In the genomic region with DNA sequence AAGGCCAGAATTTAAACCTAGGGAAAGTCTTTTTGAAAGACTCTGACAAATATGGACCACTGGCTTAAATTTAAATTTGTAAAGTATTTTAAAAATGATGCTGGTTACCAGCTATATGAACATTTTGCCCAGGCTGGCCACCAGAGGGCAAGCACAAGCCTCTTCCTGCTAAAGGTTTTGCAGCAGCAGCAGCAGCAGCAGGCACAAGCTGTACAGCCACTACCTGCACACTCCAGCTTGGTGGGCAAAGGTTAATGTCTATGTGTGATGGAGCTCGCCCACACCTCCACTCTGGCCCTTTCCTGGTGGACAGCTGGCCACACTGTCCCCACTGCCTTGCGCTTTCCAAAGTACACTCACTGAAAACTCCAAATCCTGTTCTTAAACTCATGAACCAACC, we compare ENCODE assay signal across 9 mouse cellular contexts. TPM values are rescaled to one million over a fixed set of nuclear protein-coding genes. Genes with fewer than 3 reads are reported as not detected.
A peak's percentile ranks its signal among the peaks of the same experiment; 100 is the strongest.
DNase-seq lines count a peak whose midpoint lies in the region; ATAC-seq lines count a peak whose summit lies in the region.
"Had no signal": no experiment of that assay in that cellular context is flagged by ENCODE, and none has a peak within 500 bp of the region (broad histone marks: within the 10 kb centered on the region; RNA-seq: fewer than 3 reads in every experiment).

No protein-coding gene starts in this region.

- DNase-seq in embryo, embryonic 10 days (ENCODE audit: low spot score): peak; percentile 66
- DNase-seq in embryo, embryonic 9.5 days (ENCODE audit: extremely low spot score): no peak
- DNase-seq in kidney, postnatal 14 days: peak; percentile 46
- no peak for DNase-seq in midbrain, embryonic 11.5 days (ENCODE audit: low spot score, missing footprints)
- no peak for DNase-seq in gastrocnemius, adult 18-20 months (ENCODE audit: low spot score)
- DNase-seq in cerebellum, adult 11-12 months: no peak

- peaks cover 10% of the 10 kb centered on the region for H3K36me3 ChIP-seq in midbrain, embryonic 11.5 days (ENCODE audit: control insufficient read depth, insufficient read depth, low read length)

- H3K4me3 ChIP-seq in midbrain, embryonic 11.5 days (ENCODE audit: low read depth, low read length): no peak overlapping the region
- H3K4me3 ChIP-seq: lung, embryonic 15.5 days had no signal

- no peak overlapping the region for H3K9ac ChIP-seq in midbrain, embryonic 11.5 days (ENCODE audit: low read length)
- H3K9ac ChIP-seq: lung, embryonic 15.5 days had no signal

- H3K9me3 ChIP-seq in midbrain, embryonic 11.5 days (ENCODE audit: control insufficient read depth, low read length): no peaks in the 10 kb centered on the region
- H3K9me3 ChIP-seq: lung, embryonic 15.5 days had no signal

- no peak overlapping the region for H3K27ac ChIP-seq in midbrain, embryonic 11.5 days (ENCODE audit: low read depth, low read length)
- H3K27ac ChIP-seq: lung, embryonic 15.5 days had no signal

- H3K27me3 ChIP-seq in midbrain, embryonic 11.5 days (ENCODE audit: control insufficient read depth, insufficient read depth, low read length): no peaks in the 10 kb centered on the region
- H3K27me3 ChIP-seq: lung, embryonic 15.5 days had no signal

- H3K4me1 ChIP-seq in midbrain, embryonic 11.5 days (ENCODE audit: control insufficient read depth, insufficient read depth, low read length): no peaks in the 10 kb centered on the region
- H3K4me1 ChIP-seq: lung, embryonic 15.5 days had no signal

- no peak overlapping the region for H3K4me2 ChIP-seq in midbrain, embryonic 11.5 days
- H3K4me2 ChIP-seq: lung, embryonic 15.5 days had no signal

- peak; percentile 81 for ATAC-seq in CD4-positive, CD25-positive, alpha-beta regulatory T cell, adult 4 months
- ATAC-seq in erythroblast, adult 5-6 weeks (replicated peaks; ENCODE audit: low FRiP score, poor library complexity, severe bottlenecking): 0 out of 2 replicates have a peak, but pooled peaks have one; percentile 48
- peak; percentile 60; the same call in 1 of the 2 replicates for ATAC-seq in midbrain, embryonic 11.5 days (ENCODE audit: low FRiP score)

- WGBS in midbrain, embryonic 11.5 days: 85% methylated on average over 2 of the region's 2 CpGs

RNA-seq across cellular contexts. Expression of gene Adh5, which starts 20.2 kb away (rescaled TPM):
- polyA plus RNA-seq in CD4-positive, CD25-positive, alpha-beta regulatory T cell, adult 4 months (2017; shearing (Covaris generic)): 100 to 1,000 TPM; 118 to 126 TPM
- total RNA-seq in erythroblast, adult 5-6 weeks (2015; ENCODE audit: low replicate concordance): 20.3 and 29.0 TPM in 2 replicates
- total RNA-seq in erythroblast, adult 5-6 weeks (2017; ENCODE audit: low replicate concordance): 14.6 and 15.8 TPM in 2 replicates
- 279 and 283 TPM in 2 replicates for polyA plus RNA-seq in midbrain, embryonic 11.5 days (2014; fragmentation: Nextera tagmentation; extraction: Ambion mirVana)
- total RNA-seq in gastrocnemius, adult 18-20 months (2021): 10 to 100 TPM; 57.1 to 58.3 TPM

RNA-seq across cellular contexts. Expression of gene Metap1, which starts 26.2 kb away (rescaled TPM):
- 10 to 100 TPM; 33.4 to 36.2 TPM for polyA plus RNA-seq in CD4-positive, CD25-positive, alpha-beta regulatory T cell, adult 4 months (2017; shearing (Covaris generic))
- 10.0 and 15.3 TPM in 2 replicates for total RNA-seq in erythroblast, adult 5-6 weeks (2015; ENCODE audit: low replicate concordance)
- 18.2 and 21.3 TPM in 2 replicates for total RNA-seq in erythroblast, adult 5-6 weeks (2017; ENCODE audit: low replicate concordance)
- 49.2 and 53.7 TPM in 2 replicates for polyA plus RNA-seq in midbrain, embryonic 11.5 days (2014; fragmentation: Nextera tagmentation; extraction: Ambion mirVana)
- total RNA-seq in gastrocnemius, adult 18-20 months (2021): 10 to 100 TPM; 45.5 to 46.4 TPM

RNA-seq across cellular contexts. Expression of gene Adh4, which starts 47.9 kb away (rescaled TPM):
- not detected for polyA plus RNA-seq in CD4-positive, CD25-positive, alpha-beta regulatory T cell, adult 4 months (2017; shearing (Covaris generic))
- total RNA-seq in erythroblast, adult 5-6 weeks (2015; ENCODE audit: low replicate concordance): not detected in 2 replicates
- total RNA-seq in erythroblast, adult 5-6 weeks (2017; ENCODE audit: low replicate concordance): not detected in 2 replicates
- not detected in 2 replicates for polyA plus RNA-seq in midbrain, embryonic 11.5 days (2014; fragmentation: Nextera tagmentation; extraction: Ambion mirVana)
- total RNA-seq in gastrocnemius, adult 18-20 months (2021): not detected
- polyA plus RNA-seq: lung, embryonic 15.5 days had no signal

Comparison
In these comparisons a context has a peak if more than half of its experiments do, and no peak if none do; other contexts are left out.
1. DNase-seq: peak in embryo, embryonic 10 days (single experiment) and kidney, postnatal 14 days (single experiment); none in embryo, embryonic 9.5 days (single experiment), midbrain, embryonic 11.5 days (single experiment), gastrocnemius, adult 18-20 months (single experiment) and cerebellum, adult 11-12 months (single experiment).
2. Peak in every context shown above with its lines, with median percentiles within 50 percentile points of each other: ATAC-seq.